Comparison of ENCODE assay signal across 8 mouse cellular contexts in genomic region chr6:121245127-121246036, GRCm38 (mm10). TPM values are rescaled to one million over a fixed set of nuclear protein-coding genes. Genes with fewer than 3 reads are reported as not detected.
DNase-seq lines count a peak whose midpoint lies in the region; ATAC-seq and TF ChIP-seq lines count a peak whose summit lies in the region.

Usp18 (plus strand) TSS chr6:121245906.

- H3K9me3 ChIP-seq in heart, embryonic 13.5 days: no peaks in the 10 kb centered on the region
- H3K9me3 ChIP-seq in liver, embryonic 11.5 days (ENCODE audit: control insufficient read depth, low read length): no peaks in the 10 kb centered on the region

- H3K27me3 ChIP-seq in heart, embryonic 13.5 days (replicated peaks): peaks cover 35% of the 10 kb centered on the region
- H3K27me3 ChIP-seq in liver, embryonic 11.5 days (replicated peaks; ENCODE audit: control insufficient read depth, insufficient read depth, low read length): no peaks in the 10 kb centered on the region; the same call in 1 of the 2 replicates
- peaks cover 23% of the 10 kb centered on the region for H3K27me3 ChIP-seq in myocyte (ENCODE audit: control insufficient read depth, insufficient read depth, insufficient read length)

- H3K9ac ChIP-seq in heart, embryonic 13.5 days: peak within 1 kb of the TSS; percentile 82
- H3K9ac ChIP-seq in liver, embryonic 11.5 days (ENCODE audit: low read depth, low read length): peak within 1 kb of the TSS; percentile 60

- H3K79me2 ChIP-seq in myocyte (ENCODE audit: control insufficient read depth, insufficient read depth): no peaks in the 10 kb centered on the region

- H3ac ChIP-seq in myocyte (ENCODE audit: control insufficient read depth, insufficient read length): no peak within 1 kb of the TSS

- H3K4me2 ChIP-seq in heart, embryonic 13.5 days: peak within 1 kb of the TSS; percentile 82
- peak within 1 kb of the TSS; percentile 64 for H3K4me2 ChIP-seq in liver, embryonic 11.5 days
- H3K4me2 ChIP-seq in myocyte (ENCODE audit: low read depth): peak within 1 kb of the TSS; percentile 94

- WGBS in heart, embryonic 13.5 days: 5% methylated on average over 34 of the region's 35 CpGs
- 4% methylated on average over 35 of the region's 35 CpGs for WGBS in liver, embryonic 11.5 days

- peak within 1 kb of the TSS; percentile 85 for H3K4me3 ChIP-seq in brown adipose tissue, adult 24 weeks (ENCODE audit: insufficient read depth, low read depth, low read length)
- peak within 1 kb of the TSS; percentile 78 for H3K4me3 ChIP-seq in heart, embryonic 13.5 days
- peak within 1 kb of the TSS; percentile 69 for H3K4me3 ChIP-seq in liver, embryonic 11.5 days (ENCODE audit: low read depth, low read length)
- H3K4me3 ChIP-seq in myocyte: peak within 1 kb of the TSS; percentile 33

- peak; percentile 95 for DNase-seq in kidney, postnatal 10 days
- peak; percentile 88 for DNase-seq in liver, embryonic 11.5 days (ENCODE audit: low spot score)
- peak; percentile 88 to 93 for DNase-seq in spleen, postnatal 4 days (ENCODE audit: low spot score in 2 of 2)

- H3K27ac ChIP-seq in brown adipose tissue, adult 24 weeks (replicated peaks; ENCODE audit: low read depth, low read length): peak within 1 kb of the TSS; percentile 58
- no peak within 1 kb of the TSS for H3K27ac ChIP-seq in heart, embryonic 13.5 days (replicated peaks)
- peak within 1 kb of the TSS; percentile 40 for H3K27ac ChIP-seq in liver, embryonic 11.5 days (ENCODE audit: low read depth, low read length)

- TF ChIP-seq POLR2A in myocyte (IDR thresholded peaks at IDR 0.05; ENCODE audit: insufficient read length, low read depth): peak; percentile 51

- H3K4me1 ChIP-seq in brown adipose tissue, adult 24 weeks (ENCODE audit: control insufficient read depth, insufficient read depth, insufficient read length, low read length): peaks cover 5% of the 10 kb centered on the region; the same call in 1 of the 2 replicates
- peaks cover 6% of the 10 kb centered on the region for H3K4me1 ChIP-seq in heart, embryonic 13.5 days
- peaks cover 9% of the 10 kb centered on the region; the same call in 1 of the 2 replicates for H3K4me1 ChIP-seq in liver, embryonic 11.5 days (replicated peaks; ENCODE audit: control insufficient read depth, insufficient read depth, low read length)

- H3K36me3 ChIP-seq in heart, embryonic 13.5 days: no peaks in the 10 kb centered on the region
- H3K36me3 ChIP-seq in liver, embryonic 11.5 days (ENCODE audit: control insufficient read depth, insufficient read depth, low read length): no peaks in the 10 kb centered on the region
- H3K36me3 ChIP-seq in myocyte (ENCODE audit: control insufficient read depth, insufficient read depth): no peaks in the 10 kb centered on the region

- ATAC-seq in CD4-positive, CD25-positive, alpha-beta regulatory T cell, adult 4 months: peak; percentile 86
- peak; percentile 97 for ATAC-seq in erythroid progenitor cell, adult 5-6 weeks (replicated peaks; ENCODE audit: low FRiP score, poor library complexity, severe bottlenecking)
- ATAC-seq in heart, embryonic 13.5 days (ENCODE audit: extremely low read depth, insufficient number of reproducible peaks, low FRiP score, low TSS enrichment): peak; percentile 83
- peak; percentile 90 for ATAC-seq in liver, embryonic 11.5 days (replicated peaks; ENCODE audit: low FRiP score)

TF ChIP-seq in myocyte, 11 proteins besides CTCF, POLR2A, EP300 and RAD21:
- no peak for TF ChIP-seq SRF (IDR thresholded peaks at IDR 0.05; ENCODE audit: control insufficient read depth, insufficient read length, low read depth)

RNA-seq across cellular contexts. Expression of gene Usp18, which starts in this region (rescaled TPM):
- polyA plus RNA-seq in CD4-positive, CD25-positive, alpha-beta regulatory T cell, adult 4 months (2017; shearing (Covaris generic)): 100 to 1,000 TPM; 123 to 154 TPM
- 1.8 and 2.3 TPM in 2 replicates for polyA plus RNA-seq in brown adipose tissue, adult 24 weeks (2012; ENCODE audit: insufficient read depth, insufficient read length, missing spikeins)
- 23.1 and 29.3 TPM in 2 replicates for total RNA-seq in erythroid progenitor cell, adult 5-6 weeks (2015; ENCODE audit: low replicate concordance)
- total RNA-seq in erythroid progenitor cell, adult 5-6 weeks (2017; ENCODE audit: low replicate concordance): 19.1 and 26.8 TPM in 2 replicates
- 1.8 and 2.6 TPM in 2 replicates for polyA plus RNA-seq in heart, embryonic 13.5 days (2015; fragmentation: Nextera tagmentation; extraction: Ambion mirVana)
- polyA plus RNA-seq in liver, embryonic 11.5 days (2014; fragmentation: Nextera tagmentation; extraction: Ambion mirVana): 3.6 and 5.5 TPM in 2 replicates
- 0.07 TPM for polyA plus RNA-seq in myocyte (2012; fragmentation: generic; extraction: Trizol)

Comparison
In these comparisons a context has a peak if more than half of its experiments do, and no peak if none do; other contexts are left out.
1. RNA of gene Usp18 (polyA plus RNA-seq): 123 to 154 TPM in CD4-positive, CD25-positive, alpha-beta regulatory T cell, adult 4 months; 3.6 to 5.5 TPM in liver, embryonic 11.5 days, 1.8 to 2.6 TPM in heart, embryonic 13.5 days, 1.8 to 2.3 TPM in brown adipose tissue, adult 24 weeks and 0.07 TPM in myocyte (single experiment); every median in the first group is over 10 times any median in the second.
2. H3K4me3 ChIP-seq: peak in every context shown above with its lines; median percentile 85 in brown adipose tissue, adult 24 weeks; 78 in heart, embryonic 13.5 days; 69 in liver, embryonic 11.5 days; 33 in myocyte.
3. Peak in every context shown above with its lines, with median percentiles within 50 percentile points of each other: ATAC-seq, H3K4me2 ChIP-seq and DNase-seq.